Mouse (Mus musculus) thymus, postnatal 36 days (tissue): Measurements from ENCODE around the gene Eif5a2.

Experiments used
- DNase-seq, 2 experiments: peaks; one replicate each; pipeline ENCODE4 v3.0.0; 2022; ENCODE audit warnings: mixed read lengths in 2 of 2

Gene Eif5a2

GRCm38 (mm10) chr3:28811441-28811840, 30.4 kb downstream of the Eif5a2 start:
- no peak for DNase-seq

- no peak for DNase-seq
These were observed 33.3 kb downstream of the Eif5a2 start for GRCm38 (mm10) chr3:28814361-28814760.

GRCm38 (mm10) chr3:28816010-28816540, 35.0 kb downstream of the Eif5a2 start:
- no peak for DNase-seq

GRCm38 (mm10) chr3:28826272-28826671, 45.2 kb downstream of the Eif5a2 start:
- DNase-seq = no peak

DNA sequence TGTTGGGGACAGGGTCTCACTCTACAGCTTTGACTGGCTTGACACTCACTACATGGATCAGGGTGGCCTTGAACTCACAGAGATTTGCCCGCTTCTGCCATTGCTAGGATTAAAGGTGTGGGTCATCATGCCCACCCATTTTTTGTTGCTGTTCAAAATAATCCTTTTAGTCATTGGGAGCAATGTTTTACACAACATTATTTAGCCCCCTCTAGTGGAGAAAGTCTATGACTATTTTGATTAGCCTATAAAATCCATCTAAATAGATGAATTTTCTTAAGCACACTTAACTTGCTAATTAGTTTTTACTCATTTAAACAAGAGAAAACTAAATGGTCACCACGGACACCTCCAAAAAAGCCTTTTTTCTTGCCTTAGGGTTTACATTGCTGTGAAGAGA, 46.5 kb downstream of the Eif5a2 start:
- DNase-seq = no peak

DNA sequence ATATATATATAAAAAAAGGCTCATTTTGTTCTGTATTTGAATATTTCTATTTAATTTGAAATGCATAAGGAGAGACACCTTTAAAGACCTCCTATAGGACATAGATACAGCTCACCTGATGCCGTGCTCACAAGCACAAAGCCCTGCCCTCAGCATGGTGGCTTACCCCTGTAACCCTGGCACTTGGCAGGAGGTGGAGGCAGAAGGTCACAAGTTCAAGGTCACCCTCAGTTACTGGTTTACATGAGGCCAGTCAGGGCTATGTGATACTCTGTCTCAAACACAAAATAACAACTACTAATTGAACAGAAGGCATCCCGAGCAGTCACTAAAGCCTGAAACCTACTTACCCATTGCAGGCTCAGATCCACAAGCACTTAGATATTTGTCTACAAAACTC, 48.4 kb downstream of the Eif5a2 start:
- no peak for DNase-seq

GRCm38 (mm10) chr3:28836796-28837371, 55.8 kb downstream of the Eif5a2 start:
- no peak for DNase-seq

DNA sequence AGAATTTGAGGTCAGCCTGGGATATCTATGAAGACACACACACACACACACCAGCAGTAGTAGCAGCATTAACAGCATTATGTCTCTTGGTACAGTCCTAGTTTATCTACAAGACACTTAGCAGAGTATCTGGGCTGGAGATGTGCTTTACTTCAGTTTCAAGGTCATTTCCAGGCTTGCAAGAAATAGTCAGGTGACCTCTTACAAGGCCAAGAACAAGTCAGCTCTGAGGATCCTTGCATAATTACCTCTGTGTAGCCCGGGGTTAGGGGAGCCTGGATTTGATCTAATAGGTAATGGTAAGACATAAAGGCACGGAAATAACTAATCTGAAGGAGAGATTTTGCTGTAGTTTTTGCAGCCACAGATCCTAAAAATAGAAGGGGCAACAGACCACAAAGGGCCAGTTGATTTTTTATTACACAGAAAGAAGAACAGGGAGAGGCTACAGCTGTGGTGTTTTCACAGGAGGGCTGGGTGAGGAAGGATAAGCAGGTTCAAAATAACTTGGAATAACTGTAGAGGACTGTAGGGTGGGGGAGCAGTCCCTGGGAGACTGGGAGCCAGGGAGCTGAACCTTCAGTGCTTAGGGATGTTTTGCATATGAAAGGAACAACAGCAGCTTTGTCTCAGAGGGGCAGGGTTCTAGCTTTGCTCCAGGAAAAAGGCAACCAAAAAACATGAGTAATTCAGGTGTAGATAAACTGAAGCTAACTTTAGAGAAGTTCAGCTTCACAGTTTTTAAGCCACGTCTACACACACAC, 61.0 kb downstream of the Eif5a2 start:
- DNase-seq = no peak

GRCm38 (mm10) chr3:28843231-28843630, 62.2 kb downstream of the Eif5a2 start:
- no peak for DNase-seq

GRCm38 (mm10) chr3:28847115-28847514, 66.0 kb downstream of the Eif5a2 start:
- DNase-seq = no peak
